Mouse (Mus musculus) G1E-ER4 (cell line): ENCODE measurements at regions not wholly inside any gene's neighbourhood (a gene's known extent, or its start where the extent isn't known, plus 50 kb on each side); places are given as distances from the start of the nearest gene placed in this dataset.

Experiments
- GATA1 ChIP-seq: IDR thresholded peaks from one replicate; pipeline ENCODE4 v1.8.0; 2012; ENCODE audit warnings: low read length, inconsistent platforms

GRCm38 (mm10) chr8:56682564-56682963, 131.7 kb downstream of the Fbxo8 start:
- no peak for TF ChIP-seq GATA1

GRCm38 (mm10) chr8:56684352-56684751, 133.5 kb downstream of the Fbxo8 start:
- no peak for TF ChIP-seq GATA1

DNA sequence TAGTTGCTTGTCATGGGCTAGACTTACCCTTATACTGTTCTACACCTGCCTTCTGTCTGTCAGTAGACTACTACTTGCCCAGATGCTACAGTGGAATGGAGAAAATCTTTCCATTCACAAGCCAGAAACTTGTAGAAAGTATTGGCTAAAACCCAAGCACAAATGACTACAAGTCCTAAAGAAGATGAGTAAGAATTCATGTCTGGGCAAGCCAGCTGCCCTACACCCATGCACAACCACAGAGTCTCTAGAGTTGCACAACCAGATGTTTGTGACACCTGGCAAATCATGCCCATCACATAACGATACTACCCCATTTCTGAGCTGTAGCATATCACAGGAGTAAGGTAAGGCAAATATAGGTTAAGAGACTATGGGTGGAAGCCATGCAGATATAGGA, 144.5 kb downstream of the Fbxo8 start:
- TF ChIP-seq GATA1: no peak

DNA sequence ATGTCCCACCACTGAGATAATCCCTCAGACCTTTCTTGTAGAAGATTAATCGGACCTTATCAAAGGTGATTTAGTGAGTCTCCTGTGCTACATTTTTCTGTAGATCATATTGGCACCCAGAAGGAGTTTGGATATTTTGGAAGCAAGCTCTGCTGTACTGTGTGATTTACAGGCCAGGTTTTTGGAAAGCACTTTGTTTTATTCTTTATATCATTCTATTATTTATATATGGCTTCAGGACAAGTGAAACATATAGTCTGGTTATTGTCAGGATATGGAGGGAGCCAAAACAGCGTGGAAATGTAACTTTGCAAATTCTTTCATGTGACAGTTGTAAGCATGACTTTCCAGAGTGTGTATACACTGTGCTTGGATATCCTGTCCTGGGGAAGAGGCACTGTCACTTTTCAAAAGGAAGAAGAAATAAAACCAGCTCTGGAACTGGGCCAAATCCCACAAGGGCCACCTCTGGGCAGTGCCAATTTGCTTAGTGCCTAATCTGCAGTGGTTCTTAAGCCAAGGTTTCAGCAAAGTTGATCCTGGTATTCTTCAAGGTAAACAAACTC, 149.8 kb downstream of the Fbxo8 start:
- TF ChIP-seq GATA1: no peak

- no peak for TF ChIP-seq GATA1
Measured at GRCm38 (mm10) chr8:56706377-56706776, 155.5 kb downstream of the Fbxo8 start.

DNA sequence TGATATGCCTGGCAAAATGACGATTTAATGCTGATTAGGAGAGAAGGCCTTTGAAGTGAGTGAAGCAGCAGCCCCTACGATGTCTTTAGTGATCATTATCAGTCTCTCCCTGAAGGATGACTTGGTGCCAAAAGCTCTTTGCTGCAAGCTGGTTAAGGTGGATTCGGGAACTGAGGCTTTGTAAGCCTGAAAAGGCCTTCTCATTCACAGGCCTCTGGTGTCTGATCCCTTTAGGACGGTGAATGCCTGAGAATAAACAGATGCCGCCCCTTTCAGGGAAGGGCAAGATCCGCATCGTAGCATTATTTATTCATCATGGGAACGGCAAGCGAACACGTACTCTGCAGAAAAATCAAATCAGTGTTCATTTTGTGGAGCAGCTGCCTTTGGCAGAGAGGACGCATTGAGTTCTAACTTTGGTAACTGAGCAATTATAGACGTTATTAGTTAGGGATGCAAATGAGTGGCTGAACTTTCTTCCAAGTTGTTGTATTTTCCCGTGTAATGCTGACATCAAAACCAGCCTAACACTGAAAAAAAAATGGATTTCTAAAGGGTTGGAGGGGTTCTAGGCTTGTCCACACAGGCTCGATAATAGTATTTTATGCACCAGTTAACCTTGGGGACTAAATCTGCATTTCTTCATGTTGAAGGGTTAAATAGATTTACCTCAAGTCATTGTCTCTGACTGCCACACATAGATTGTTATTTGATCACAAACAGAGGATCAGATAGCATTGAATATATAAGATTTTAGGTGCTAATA, 156.2 kb downstream of the Fbxo8 start:
- TF ChIP-seq GATA1: no peak

- TF ChIP-seq GATA1: no peak
Measured at GRCm38 (mm10) chr8:56720001-56720400, 169.1 kb downstream of the Fbxo8 start.

DNA sequence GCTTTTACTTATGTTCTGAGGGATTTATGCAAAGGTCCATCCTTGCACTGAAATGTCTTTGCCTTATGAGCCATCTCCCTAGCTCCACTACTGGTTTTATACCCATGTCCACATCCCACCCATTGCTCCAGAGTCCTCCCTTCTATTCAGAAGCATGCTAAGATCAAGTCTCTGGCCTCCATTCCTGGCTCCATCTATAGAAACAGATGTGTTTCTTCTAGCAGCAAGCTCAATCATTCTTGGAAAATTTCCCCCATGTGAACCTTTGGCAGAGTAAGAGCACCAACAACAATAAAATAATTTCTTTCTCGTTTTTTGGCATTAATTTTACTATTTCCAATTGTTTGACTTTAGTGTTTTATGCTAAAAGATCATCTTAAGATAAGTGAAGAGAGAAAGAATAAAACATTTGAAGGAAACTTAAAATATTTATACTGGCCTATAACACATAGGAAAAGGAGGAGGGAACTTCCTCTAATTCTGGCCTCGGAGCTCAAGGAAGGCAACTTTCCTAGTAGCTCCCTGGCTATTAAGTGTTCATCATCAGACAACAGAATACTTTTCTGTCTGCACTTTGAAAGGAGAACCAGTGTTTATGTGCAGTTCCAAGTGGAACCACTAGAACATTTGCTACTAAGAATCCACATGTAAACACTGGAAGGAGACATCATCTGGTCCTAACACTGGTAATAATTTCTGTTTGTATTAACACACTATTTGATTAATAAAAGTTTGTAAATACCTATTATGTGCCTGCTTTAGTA, 171.8 kb downstream of the Fbxo8 start:
- no peak for TF ChIP-seq GATA1

DNA sequence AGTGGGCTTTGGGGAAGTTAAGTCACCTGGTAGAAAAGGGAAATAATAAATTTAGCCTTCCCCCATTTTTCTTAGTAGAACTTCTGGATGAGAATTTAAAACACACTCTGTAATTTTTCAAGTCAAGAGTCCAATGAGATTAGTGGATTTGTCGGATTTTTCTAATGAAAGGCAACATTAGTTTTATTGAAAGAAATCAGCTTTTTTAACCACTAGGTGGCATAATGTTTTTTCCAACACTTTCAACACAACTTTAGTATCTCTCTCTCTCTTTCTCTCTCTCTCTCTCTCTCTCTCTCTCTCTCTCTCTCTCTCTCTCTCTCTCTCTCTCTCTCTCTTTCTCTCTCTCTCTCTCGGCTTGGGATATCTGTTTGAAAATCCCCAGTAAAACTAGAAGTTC, 173.7 kb downstream of the Fbxo8 start:
- TF ChIP-seq GATA1: no peak

- TF ChIP-seq GATA1: no peak
Measured at GRCm38 (mm10) chr8:56733318-56733717, 182.4 kb downstream of the Fbxo8 start.

DNA sequence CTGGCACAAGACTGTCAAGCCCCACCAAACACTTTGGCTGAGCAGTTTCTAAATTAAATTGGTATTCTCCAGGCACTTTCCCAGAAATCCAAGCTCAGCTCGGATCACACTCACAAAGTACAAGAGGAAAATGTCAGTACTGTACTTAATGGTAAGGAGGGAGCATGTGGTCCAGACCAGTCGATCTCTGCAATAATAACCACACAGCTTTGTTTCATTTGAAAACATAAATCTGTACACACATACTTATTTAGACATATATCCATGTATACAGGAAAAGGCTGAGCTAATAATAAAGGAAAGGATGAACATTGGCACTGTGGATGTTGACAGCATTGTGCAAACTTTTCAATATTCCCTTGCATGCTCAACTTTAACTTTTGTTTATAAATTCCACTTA, 184.1 kb downstream of the Fbxo8 start:
- no peak for TF ChIP-seq GATA1

DNA sequence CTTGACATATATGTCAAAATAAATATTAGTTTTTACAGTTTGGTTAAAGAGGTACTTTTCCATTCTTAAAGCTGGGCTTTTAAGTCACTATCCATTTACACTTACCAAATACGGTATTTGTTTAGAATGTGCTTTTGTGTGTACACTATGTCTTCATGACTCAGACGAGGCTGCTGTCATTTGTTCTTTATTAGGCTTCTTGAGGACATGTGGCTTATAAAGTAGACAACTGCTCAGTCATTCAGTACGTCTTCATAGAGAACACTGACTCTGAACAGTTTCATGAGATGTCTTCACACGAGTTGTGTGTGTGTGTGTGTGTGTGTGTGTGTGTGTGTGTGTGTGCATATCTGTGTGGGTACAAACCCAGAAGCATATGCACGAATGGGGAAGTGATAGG, 216.1 kb downstream of the Fbxo8 start:
- no peak for TF ChIP-seq GATA1

DNA sequence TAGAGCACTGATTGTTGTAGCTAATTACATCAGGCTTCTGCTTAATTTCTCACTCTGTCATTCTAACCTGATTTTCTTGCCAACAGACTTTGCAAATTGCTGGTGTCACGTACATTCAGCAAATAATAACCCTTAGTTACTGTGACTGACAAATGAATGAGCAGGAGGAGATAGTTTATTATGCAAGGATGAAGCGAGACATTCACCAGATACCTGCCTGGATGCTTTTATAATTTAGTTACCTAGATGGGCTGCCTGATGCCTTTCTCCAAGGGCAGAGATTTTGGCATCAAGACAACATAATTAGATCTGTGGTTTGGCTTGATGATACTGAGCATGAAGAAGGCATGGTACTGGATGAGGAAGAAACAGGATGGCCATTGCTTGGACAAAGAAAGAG, 233.6 kb downstream of the Fbxo8 start:
- TF ChIP-seq GATA1: no peak

- TF ChIP-seq GATA1: no peak
Measured at GRCm38 (mm10) chr8:56789549-56790270, 238.8 kb downstream of the Fbxo8 start.

DNA sequence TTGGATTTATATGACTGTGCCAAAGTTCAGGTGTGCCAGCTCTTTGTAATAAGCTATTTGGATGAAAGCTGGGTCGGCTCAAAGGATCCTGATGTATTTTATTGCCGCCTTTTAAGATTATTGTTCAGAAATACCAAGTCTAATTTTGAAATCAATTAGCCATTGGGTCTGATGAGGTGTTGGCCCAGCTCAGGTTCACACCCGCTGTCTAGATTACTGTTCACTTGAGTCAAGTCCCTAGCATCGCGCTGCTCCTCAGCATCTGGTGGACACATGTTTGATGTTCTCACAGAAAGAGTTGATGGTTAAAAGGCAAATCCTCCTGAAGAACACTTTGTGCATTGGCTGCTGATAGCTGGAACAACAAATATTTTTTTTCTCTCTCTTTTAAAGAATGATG, 281.8 kb downstream of the Fbxo8 start:
- no peak for TF ChIP-seq GATA1

- no peak for TF ChIP-seq GATA1
Measured at GRCm38 (mm10) chr8:56833129-56833528, 282.2 kb downstream of the Fbxo8 start.
